Mouse (Mus musculus): ENCODE data around the gene Igf1. TPM values are rescaled to one million over a fixed set of nuclear protein-coding genes. Genes with fewer than 3 reads are reported as not detected.

The Igf1 gene
- total RNA-seq, 2 experiments from 2014 or later = 7.3 to 8.5 TPM

- no peak for DNase-seq (ENCODE audit: extremely low spot score in 1 of 2, low spot score in 2 of 2)
- no peak for TF ChIP-seq CTCF (IDR thresholded peaks at IDR 0.05)
- intact Hi-C loops (cut with DNase I) = no loop called here
- Histone ChIP-seq H3K4me3 (no peak overlapping the region), H3K27ac (no peak overlapping the region)
Observed at GRCm38 (mm10) chr10:87844917-87845552, 13.0 kb upstream of the Igf1 start.

DNA sequence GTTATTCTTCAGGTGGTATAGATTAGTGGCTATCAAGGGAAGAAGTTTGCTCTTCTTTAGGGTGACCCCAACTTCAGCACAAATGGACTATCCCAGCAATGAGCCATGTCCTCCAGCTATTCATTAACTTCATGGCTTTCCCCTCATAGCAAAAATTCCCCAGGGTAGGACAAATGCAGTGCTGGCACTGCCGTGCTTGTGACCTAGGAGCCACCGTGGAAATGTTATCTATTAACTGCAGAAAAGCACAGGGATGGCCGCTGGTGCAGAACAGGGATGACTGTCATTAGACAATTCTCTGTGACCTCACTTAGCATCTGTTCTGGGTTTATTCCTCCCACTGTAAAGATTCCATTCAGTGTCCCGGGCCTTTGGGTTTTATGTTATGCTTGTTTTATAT, 10.2 kb upstream of the Igf1 start:
- Histone ChIP-seq H3K27ac (no peak overlapping the region), H3K4me3 (no peak overlapping the region)
- no peak for DNase-seq (ENCODE audit: extremely low spot score in 1 of 2, low spot score in 2 of 2)
- intact Hi-C loops (cut with DNase I) = no loop called here
- no peak for TF ChIP-seq CTCF (IDR thresholded peaks at IDR 0.05)

DNA sequence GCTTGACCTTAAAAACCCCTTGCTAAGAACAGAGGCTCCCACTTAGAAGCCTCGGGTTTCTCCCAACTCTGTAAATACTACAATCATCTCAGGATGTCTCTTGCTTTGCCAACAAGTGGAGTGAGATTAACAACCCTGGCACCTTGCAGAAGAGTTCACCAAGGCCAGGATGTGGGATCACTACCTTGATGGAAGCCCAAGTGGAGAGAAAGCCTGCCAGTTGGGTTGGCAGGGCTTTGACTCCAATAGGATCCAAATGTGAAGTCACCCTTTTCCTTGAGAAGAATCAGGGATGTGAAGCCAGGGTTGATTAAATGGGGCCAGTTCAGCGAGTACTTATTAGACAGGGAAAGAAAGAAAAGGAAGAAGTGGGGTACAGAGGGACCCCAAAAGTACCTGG, 9.6 kb upstream of the Igf1 start:
- no peak for TF ChIP-seq CTCF (IDR thresholded peaks at IDR 0.05)
- no peak for DNase-seq (ENCODE audit: extremely low spot score in 1 of 2, low spot score in 2 of 2)
- intact Hi-C loops (cut with DNase I) = no loop called here
- Histone ChIP-seq H3K4me3 (no peak overlapping the region), H3K27ac (no peak overlapping the region)

DNA sequence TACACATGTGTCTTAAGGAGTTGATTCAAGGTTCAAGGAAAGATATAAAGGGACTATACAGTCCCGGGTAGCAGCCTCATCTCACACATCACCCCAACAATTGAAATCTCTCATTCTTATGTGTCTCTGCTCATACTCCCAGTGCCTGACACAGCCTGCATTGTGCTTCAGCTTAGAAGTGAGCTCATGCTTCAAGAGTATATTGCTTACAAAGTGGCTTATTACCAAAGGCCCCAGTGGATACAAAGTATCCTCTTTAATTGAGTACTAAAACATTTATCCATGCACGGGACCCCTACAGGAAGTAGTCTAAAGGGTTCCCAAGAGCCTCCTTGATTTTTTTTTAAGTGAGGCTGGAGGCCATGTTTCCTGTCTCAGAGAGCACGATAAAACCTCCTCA, 6.6 kb upstream of the Igf1 start:
- Histone ChIP-seq H3K4me3 (no peak overlapping the region), H3K27ac (no peak overlapping the region)
- no peak for DNase-seq (ENCODE audit: extremely low spot score in 1 of 2, low spot score in 2 of 2)
- no peak for TF ChIP-seq CTCF (IDR thresholded peaks at IDR 0.05)
- intact Hi-C loops (cut with DNase I) = no loop called here

DNA sequence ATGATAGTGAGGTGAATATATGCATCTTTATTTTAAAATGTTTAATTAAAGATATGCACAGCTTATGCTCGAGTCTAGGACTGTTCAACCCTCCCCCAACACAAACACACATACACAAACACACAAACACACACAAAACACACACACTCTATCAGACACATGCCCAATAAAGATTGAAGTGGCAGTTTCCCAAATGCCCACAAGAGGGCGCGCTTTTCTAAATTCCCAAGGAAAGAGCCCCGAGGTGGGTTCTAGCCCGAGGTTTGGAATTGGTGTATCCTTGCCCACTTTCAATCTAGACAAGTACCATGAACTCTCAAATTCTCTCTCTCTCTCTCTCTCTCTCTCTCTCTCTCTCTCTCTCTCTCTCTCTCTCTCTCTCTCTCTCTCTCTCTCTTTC, 3.7 kb upstream of the Igf1 start:
- DNase-seq (ENCODE audit: extremely low spot score in 1 of 2, low spot score in 2 of 2) = peak; percentile 45 to 66
- Histone ChIP-seq H3K27ac (no peak overlapping the region), H3K4me3 (no peak overlapping the region)
- TF ChIP-seq CTCF (IDR thresholded peaks at IDR 0.05) = peak; percentile 77
- intact Hi-C loops (cut with DNase I) = loop anchor here (1.0 to 2.0 kb wide), 2 partner anchors 206 to 450 kb away; no protein-coding TSS in a partner anchor

DNA sequence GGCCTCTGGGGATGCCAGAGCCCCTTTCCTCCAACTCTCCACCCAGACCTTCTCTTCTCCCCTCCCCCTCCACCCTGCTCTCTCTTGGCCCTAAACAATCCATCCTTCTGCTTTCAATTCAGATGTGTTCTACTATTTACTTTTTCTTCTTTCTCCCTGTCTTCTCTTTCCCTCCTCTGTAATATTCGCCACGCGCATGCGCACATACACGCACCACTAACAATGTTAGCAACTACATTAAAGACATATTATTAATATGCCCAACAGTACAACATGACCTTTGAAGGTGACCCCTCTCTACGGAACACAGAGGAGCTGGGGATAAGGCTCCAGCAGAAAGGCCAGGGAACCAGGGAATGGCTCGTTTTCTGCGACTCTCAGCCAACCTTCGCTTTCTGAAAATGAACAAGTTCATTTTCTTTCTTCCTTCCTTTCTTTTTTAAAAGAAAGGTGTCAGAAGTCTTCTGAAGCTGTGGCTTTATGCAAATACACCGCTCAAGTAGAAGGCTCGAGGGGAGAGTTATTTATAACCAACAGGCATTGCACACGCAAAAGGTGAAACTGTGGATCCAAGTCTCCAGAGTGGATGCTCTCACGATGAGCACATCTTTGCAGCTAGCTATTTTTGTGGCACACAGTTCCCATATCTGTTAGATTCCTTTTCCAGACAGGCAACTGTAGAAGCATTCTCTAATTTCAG, 2.5 kb upstream of the Igf1 start:
- DNase-seq (ENCODE audit: extremely low spot score in 1 of 2, low spot score in 2 of 2) = no peak
- no peak overlapping the region for H3K27ac ChIP-seq
- intact Hi-C loops (cut with DNase I) = loop anchor here (2.0 to 5.0 kb wide), 2 partner anchors 207 to 262 kb away; no protein-coding TSS in a partner anchor
- no peak overlapping the region for H3K4me3 ChIP-seq
- TF ChIP-seq CTCF (IDR thresholded peaks at IDR 0.05) = no peak

- no peak for DNase-seq (ENCODE audit: extremely low spot score in 1 of 2, low spot score in 2 of 2)
- Histone ChIP-seq H3K27ac (no peak overlapping the region), H3K4me3 (no peak overlapping the region)
- no peak for TF ChIP-seq CTCF (IDR thresholded peaks at IDR 0.05)
- intact Hi-C loops (cut with DNase I) = loop anchor here (5.0 kb wide), 1 partner anchor 260 kb away; no protein-coding TSS in a partner anchor
Observed at GRCm38 (mm10) chr10:87857215-87857955, 680 bp upstream of the Igf1 start.

DNA sequence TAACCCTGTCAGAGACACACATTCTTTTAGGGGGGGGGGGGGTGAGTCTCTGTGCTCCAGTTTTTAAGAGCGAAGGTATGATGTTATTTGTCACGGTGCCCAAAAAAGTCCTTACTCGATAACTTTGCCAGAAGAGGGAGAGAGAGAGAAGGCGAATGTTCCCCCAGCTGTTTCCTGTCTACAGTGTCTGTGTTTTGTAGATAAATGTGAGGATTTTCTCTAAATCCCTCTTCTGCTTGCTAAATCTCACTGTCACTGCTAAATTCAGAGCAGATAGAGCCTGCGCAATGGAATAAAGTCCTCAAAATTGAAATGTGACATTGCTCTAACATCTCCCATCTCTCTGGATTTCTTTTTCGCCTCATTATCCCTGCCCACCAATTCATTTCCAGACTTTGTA, 874 bp downstream of the Igf1 start:
- Histone ChIP-seq H3K4me3 (peak overlapping the region; percentile 44), H3K27ac (no peak overlapping the region)
- no peak for DNase-seq (ENCODE audit: extremely low spot score in 1 of 2, low spot score in 2 of 2)
- intact Hi-C loops (cut with DNase I) = loop anchor here (5.0 kb wide), 1 partner anchor 258 kb away; no protein-coding TSS in a partner anchor
- TF ChIP-seq CTCF (IDR thresholded peaks at IDR 0.05) = no peak

DNA sequence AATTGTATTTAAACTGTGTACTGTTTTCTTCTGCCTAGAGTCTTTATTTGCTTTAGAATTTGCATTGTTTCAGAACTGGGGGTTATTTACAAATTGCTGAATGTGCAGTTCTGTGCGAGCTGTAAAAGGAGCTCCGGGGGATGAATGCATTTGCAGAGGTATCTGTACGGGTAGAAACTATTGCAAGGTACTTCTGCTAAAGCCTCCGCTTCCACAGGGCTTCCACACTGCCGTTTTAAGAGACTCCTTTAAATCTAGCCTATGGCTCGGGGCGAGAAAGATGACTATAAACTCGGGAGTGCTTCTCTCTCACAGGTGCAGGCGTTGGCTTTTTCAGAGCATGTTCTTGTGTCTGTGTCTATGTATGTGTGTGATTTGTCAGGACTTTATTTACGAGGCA, 1.4 kb downstream of the Igf1 start:
- Histone ChIP-seq H3K4me3 (peak overlapping the region; percentile 44), H3K27ac (0 out of 2 replicates have a peak overlapping the region, but pooled peaks have one; percentile 21)
- TF ChIP-seq CTCF (IDR thresholded peaks at IDR 0.05) = no peak
- intact Hi-C loops (cut with DNase I) = loop anchor here (5.0 kb wide), 1 partner anchor 258 kb away; no protein-coding TSS in a partner anchor
- no peak for DNase-seq (ENCODE audit: extremely low spot score in 1 of 2, low spot score in 2 of 2)

GRCm38 (mm10) chr10:87860181-87861103, 2.4 kb downstream of the Igf1 start:
- intact Hi-C loops (cut with DNase I) = loop anchor here (5.0 kb wide), 1 partner anchor 112 kb away; no protein-coding TSS in a partner anchor
- TF ChIP-seq CTCF (IDR thresholded peaks at IDR 0.05) = no peak
- no peak overlapping the region for H3K27ac ChIP-seq
- no peak for DNase-seq (ENCODE audit: extremely low spot score in 1 of 2, low spot score in 2 of 2)
- H3K4me3 ChIP-seq = peak overlapping the region; percentile 44

DNA sequence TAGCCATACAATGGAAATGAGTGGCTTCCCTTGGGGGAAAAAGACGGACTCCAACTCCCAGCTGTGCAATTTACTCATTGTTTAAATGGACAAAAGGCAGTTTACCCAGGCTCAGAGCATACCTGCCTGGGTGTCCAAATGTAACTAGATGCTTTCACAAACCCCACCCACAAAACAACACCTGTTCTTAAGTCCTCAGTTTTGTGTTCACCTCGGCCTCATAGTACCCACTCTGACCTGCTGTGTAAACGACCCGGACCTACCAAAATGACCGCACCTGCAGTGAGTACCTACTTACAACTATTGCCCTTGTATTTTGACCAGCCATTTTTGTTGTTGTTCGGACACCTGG, 3.0 kb downstream of the Igf1 start:
- Histone ChIP-seq H3K27ac (no peak overlapping the region), H3K4me3 (peak overlapping the region; percentile 44; the same call in 1 of the 2 replicates)
- no peak for TF ChIP-seq CTCF (IDR thresholded peaks at IDR 0.05)
- no peak for DNase-seq (ENCODE audit: extremely low spot score in 1 of 2, low spot score in 2 of 2)
- intact Hi-C loops (cut with DNase I) = loop anchor here (5.0 kb wide), 1 partner anchor 111 kb away; no protein-coding TSS in a partner anchor
